Mouse (Mus musculus) frontal cortex, postnatal 14 days (tissue): ENCODE data around the gene Mydgf.
A peak's percentile ranks its signal among the peaks of the same experiment; 100 is the strongest.

ENCODE experiments used
- DNase-seq, 2 experiments: peaks; one replicate each; pipeline ENCODE4 v3.0.0; 2022; ENCODE audit warnings: low spot score in 2 of 2

Gene Mydgf

GRCm38 (mm10) chr17:56194357-56194756, 10.6 kb upstream of the Mydgf start:
- DNase-seq = no peak

GRCm38 (mm10) chr17:56191266-56191665, 7.5 kb upstream of the Mydgf start:
- DNase-seq = no peak

- DNase-seq = peak in 1 of 2 experiments; percentile 52
Observed at GRCm38 (mm10) chr17:56185281-56186141, 1.8 kb upstream of the Mydgf start.

DNA sequence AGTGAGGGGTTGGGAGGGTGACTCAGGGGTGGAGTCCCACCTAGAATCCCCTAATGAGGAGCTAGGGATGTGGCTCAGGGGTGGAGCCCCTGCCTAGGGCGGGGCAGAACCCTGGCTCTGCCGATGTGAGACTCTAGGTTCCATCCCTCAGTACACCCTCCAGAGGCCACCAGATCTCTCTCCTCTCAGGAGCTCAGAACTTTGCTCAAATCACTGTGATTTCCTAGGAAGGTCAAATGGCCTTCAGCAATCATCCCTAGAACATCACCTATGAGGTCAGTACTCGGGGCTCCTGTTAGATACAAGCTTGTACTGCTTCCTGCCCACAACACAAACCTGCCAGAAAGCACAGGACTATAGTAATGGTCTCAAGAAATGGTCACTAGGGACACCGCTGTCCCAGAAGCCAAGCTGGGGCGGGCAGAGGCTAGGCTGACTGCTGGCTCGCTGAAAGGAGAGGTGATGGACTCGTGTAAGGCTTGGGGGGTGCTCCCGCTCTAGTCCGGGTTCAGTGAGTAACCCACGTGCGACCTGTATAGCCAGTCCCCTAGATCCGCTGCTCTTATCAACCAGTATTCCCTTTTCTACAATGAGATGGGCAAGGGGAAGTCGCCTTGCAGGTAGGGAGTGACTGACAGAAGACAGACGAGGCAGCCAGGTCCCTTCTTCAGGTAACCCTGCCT, 604 bp downstream of the Mydgf start:
- no peak for DNase-seq

DNA sequence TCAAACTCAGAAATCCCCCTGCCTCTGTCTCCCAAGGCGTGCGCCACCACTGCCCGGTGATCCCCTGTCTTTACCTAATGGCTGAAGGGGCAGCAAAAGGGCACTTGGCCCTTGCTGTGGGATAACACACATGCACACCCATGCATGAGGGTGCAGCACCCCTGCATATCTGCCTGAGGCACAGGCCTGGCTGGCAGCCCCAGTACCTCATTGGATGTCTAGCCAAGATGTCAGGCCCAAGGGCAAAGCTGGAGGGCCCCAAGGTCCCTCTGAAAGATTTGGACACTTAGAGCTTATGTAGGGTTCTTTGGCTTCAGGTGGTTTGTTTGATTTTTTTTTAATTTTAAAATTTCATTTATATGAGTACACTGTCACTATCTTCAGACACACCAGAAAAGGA, 8.3 kb downstream of the Mydgf start:
- DNase-seq = no peak

- no peak for DNase-seq
Observed at GRCm38 (mm10) chr17:56173401-56174046, 10.2 kb downstream of the Mydgf start.

GRCm38 (mm10) chr17:56171881-56172280, 11.8 kb downstream of the Mydgf start:
- DNase-seq = no peak

DNA sequence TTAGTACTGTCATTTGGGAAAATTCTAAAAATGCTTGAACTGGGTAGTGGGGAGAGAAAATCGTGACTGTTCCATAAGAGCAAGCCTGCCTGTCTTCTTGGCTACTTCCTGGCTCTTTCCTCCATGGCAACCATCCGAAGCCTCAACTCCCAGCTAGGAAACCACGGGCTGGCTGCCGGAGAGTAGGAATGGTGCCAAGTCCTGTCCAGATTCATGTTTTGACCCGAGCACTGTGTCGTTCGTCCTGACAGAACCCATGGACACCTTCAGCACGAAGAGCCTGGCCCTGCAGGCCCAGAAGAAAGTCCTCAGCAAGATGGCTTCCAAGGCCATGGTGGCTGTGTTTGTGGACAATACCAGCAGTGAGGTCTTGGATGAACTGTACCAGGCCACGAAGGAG, 12.3 kb downstream of the Mydgf start:
- no peak for DNase-seq

DNA sequence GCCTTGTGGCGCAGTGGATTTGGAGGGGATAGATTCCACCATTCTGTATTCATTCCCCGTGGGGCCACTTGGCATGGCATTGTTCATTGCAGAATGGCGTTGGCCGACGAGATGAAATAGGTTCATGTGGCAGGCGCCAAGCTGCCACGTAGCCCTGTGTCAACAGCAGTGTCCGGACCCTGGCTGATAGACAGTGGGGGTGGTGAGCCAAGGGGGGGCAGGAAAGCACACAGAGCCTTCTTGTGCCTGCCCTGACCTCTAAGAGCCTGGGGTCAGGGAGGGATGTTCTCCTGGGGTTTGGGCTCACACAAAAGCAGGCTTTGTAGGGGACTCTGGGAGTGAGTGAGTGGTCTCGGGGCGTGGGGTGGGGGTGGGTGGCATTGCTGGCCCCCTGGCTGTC, 13.1 kb downstream of the Mydgf start:
- no peak for DNase-seq

GRCm38 (mm10) chr17:56169830-56170229, 13.9 kb downstream of the Mydgf start:
- no peak for DNase-seq

- no peak for DNase-seq
Observed at GRCm38 (mm10) chr17:56165671-56166070, 18.0 kb downstream of the Mydgf start.

DNA sequence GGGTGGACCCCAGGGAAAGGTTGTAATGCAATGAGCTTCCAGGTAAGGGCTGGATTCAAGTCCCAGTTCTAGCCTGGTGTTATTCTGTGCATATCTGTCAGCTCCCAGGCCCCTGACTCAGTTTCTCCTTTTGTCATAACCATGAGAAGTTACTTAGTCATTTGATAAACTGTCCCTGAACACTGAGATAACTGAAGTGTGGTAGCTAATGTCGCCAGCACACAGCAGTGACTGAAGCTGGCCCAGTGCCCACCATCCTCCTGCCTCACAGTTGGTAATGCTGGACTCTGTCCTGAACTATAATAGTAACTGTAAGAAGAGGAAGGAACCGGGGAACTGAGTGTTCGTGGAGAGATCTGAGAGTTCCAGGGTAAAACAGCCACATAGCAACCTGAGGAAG, 19.2 kb downstream of the Mydgf start:
- DNase-seq = no peak

DNA sequence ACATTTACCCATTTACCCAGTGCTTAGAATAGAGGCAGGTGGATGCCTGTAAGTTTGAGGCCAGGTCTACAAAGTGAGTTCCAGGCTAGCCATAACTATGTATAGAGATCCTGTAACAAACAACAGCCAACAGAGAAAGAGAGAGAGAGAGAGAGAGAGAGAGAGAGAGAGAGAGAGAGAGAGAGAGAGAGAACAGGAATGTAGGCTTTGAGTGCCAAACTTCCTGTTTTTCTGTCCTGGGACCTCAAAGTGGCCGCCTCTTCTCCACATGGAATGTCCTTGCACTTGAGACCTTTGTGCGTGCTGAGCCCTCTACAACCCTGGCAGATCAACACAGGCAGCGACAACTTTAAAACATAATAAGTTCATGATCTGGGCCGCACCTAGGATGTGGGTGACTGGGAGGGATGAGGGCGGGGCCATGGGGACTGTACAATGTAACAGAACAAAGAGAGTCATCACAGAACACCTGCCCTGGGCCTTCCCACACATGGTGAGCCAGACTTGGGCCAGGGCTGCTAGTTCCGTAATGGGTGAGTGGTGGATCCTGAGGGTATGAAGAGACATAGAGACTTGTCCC, 20.1 kb downstream of the Mydgf start:
- no peak for DNase-seq

GRCm38 (mm10) chr17:56162231-56162774, 21.4 kb downstream of the Mydgf start, which contains the start of gene Tnfaip8l1:
Tnfaip8l1 (plus strand) TSS chr17:56162477.
- DNase-seq = peak; percentile 91 to 93

- DNase-seq = peak in 1 of 2 experiments; percentile 53
Observed at GRCm38 (mm10) chr17:56159729-56160128, 24.0 kb downstream of the Mydgf start.

DNA sequence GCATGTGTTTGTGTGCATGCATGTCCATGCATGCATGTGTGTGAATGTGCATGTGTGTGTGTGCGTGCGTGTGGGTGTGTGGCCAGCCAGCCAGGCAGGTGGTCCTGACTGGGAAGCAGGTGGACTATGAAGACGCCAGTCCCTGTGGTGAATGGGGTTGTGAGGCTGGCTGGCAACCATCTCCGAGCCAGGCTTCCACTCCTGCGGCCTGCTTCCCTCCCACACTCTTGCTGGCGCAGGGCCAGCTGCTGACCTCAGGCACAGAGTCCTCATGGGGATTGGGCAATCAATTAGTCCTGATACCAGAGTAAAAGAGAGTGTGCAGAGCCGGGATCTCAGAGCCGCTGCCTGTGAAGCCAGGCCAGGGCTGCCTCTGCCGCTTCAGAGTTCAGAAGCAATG, 30.1 kb downstream of the Mydgf start:
- DNase-seq = no peak

DNA sequence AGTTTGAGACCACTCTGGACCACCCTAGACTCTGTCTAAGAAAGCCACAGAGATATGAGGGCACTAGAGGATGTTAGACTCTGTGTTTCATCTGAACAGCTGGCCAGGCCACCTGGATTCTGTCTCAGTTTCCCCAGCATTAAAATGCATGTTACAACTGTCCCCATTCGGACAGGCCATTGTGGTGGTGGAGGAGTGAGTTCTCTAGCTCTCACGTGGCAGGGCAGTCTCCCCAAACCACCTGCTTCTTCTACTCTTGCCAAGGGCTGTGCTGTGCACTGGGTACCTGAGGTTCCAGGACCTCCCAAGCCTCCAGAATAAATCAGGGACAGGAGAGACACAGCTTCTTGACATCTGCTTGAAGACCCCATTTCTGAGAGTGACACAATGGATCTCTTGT, 33.8 kb downstream of the Mydgf start:
- no peak for DNase-seq

DNA sequence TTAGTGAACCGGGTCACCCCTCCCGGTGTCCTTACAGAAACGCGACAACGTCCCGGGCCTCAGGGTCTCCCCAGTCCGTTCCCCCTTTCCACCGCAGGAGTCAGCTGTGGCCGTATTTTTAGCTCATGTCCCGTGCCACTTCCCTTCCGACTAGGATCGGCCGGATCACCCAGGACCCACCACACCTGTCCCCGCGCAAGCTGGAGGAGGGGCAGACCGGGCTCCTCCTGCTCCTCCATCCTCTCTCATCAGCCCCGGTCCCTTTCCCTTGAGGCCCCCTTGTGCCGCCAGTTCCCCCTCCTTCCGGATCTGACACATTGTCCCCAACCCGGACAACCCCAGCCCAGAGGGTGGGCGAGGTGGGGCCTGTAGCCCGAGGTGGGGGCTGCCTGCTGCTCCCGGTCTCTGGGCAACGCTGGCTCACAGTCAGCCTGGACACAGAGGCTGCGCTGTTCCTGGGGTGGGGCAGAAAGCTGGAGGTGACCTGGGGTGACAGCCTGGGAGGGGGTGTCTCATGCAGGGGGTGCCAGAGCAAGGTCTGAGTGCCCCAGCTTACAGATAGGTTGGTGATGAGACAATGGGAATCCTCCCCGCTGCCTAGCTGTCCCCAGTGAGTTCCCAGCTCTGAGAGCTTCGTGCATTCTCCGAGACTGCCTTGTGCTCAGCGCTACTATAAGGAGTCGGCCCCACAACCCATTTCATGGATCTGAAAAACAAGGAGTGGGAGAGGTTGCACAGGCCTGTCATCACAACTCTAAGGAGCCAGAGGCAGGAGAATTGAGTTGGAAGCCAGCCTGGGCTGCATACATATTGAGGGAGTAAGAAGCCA, 34.7 kb downstream of the Mydgf start:
- no peak for DNase-seq

DNA sequence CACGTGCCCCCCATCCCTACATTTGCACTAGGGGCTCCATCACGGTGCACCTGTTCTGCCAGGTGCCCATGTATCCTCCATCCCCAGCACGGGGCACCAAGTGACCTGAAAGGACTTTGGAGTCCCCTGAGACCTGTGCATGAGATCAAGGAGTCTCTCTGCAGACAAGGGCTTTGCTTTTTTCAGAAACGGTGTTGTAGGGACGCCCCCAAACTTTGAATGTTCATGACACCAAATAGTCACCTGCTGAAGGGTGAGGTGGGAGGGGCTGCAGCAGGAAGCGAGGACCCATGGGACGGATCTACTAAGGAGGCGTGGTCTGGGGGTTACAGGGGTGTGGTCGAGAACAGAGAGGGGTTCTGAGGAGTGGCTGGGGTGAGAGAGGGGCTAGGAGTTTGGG, 35.4 kb downstream of the Mydgf start:
- DNase-seq = no peak

- no peak for DNase-seq
Observed at GRCm38 (mm10) chr17:56147420-56147819, 36.3 kb downstream of the Mydgf start.

GRCm38 (mm10) chr17:56146131-56146530, 37.6 kb downstream of the Mydgf start:
- no peak for DNase-seq
